Mouse (Mus musculus): ENCODE results near the gene Nt5dc3.

Gene Nt5dc3

GRCm38 (mm10) chr10:86814292-86815131, 35.7 kb downstream of the Nt5dc3 start:
- no peak for DNase-seq (ENCODE audit: low spot score in 2 of 2)

- no peak for DNase-seq (ENCODE audit: low spot score in 2 of 2)
Measured at GRCm38 (mm10) chr10:86815133-86815532, 36.3 kb downstream of the Nt5dc3 start.

DNA sequence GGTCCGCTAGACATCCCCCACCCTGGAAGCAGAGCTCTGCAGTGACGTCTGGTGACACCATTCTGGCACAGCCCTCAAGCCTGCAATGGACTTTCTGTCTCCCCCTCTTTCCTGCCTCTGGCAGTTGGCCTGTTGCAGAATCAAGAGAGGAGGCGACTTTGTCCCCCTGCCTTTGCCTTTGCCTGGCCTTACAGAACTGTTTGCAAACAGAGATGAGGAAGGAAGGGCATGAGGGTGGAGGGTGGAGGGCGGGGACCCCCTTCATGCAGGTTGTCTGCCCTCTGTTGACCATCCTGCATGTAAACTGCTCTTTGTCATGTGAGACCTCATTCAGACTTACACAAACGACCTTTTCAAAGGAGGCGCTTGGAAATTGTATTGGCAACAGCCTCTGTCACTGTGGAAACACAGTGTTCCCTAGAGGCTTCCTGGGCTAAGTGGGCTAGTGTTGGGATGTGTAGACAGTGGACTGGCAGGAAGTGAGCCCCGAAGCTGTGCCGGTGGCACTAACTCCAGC, 40.9 kb downstream of the Nt5dc3 start:
- no peak for DNase-seq (ENCODE audit: low spot score in 2 of 2)

GRCm38 (mm10) chr10:86821014-86821413, 42.2 kb downstream of the Nt5dc3 start:
- no peak for DNase-seq (ENCODE audit: low spot score in 2 of 2)

- no peak for DNase-seq (ENCODE audit: low spot score in 2 of 2)
Measured at GRCm38 (mm10) chr10:86824093-86824492, 45.3 kb downstream of the Nt5dc3 start.

DNA sequence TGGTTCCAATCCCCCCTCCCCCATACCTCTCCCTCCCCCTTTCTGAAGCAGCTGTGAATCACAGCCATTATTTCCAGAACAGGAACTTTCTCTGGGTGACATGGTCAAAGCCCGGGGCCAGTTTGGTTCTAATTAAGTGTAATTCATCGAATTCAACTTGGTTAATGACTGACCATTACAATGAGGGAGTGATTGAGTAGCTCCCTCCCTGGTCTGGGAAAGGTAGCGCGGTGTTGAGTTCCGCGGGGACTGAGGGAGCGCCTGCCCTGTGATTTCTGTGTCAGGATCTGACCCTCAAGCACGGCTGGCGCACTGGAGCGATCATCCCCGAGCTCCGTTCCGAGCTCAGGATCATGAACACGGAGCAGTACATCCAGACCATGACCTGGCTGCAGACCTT, 46.1 kb downstream of the Nt5dc3 start:
- no peak for DNase-seq (ENCODE audit: low spot score in 2 of 2)

GRCm38 (mm10) chr10:86825871-86826522, 47.2 kb downstream of the Nt5dc3 start:
- DNase-seq (ENCODE audit: low spot score in 2 of 2) = no peak

DNA sequence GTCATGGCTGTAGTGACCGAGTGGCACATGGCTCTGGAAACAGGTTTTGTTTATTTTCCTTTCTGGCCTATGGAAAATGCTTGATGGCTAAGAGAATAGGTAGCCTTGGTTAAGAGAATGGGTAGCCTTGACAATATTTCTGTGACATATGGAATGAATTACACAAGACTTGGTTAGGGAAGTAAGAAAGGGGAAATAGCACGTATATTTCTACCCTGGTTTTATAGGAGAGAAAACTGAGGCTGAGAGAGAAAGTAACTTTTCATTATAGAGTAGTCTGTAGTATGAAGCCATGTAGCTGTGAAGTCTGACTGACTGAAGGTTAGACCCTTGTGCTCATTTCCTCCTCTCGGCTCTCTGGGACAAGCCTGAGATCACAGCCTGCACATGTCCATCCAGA, 48.1 kb downstream of the Nt5dc3 start:
- DNase-seq (ENCODE audit: low spot score in 2 of 2) = no peak

- no peak for DNase-seq (ENCODE audit: low spot score in 2 of 2)
Measured at GRCm38 (mm10) chr10:86828221-86829135, 49.7 kb downstream of the Nt5dc3 start.

DNA sequence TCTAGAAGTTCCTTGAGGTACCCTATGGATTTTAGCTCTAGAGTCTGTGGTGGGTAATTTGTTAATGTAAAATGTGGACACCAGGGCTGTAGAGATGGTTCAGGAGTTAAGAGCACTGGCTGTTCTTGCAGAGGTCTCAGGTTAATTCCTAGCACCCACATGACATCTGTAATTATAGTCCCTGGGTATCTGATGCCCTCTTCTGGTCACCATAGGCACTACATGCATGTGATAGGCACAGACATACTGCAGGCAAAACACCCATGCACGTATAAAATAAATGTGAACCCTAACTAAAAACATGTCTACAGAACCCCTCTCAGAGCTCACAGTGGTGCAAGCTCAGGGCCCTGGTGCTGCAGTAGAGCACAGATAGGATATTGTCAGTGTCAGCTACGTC, 50.7 kb downstream of the Nt5dc3 start:
- DNase-seq (ENCODE audit: low spot score in 2 of 2) = no peak

- DNase-seq (ENCODE audit: low spot score in 2 of 2) = no peak
Measured at GRCm38 (mm10) chr10:86836784-86837183, 58.0 kb downstream of the Nt5dc3 start.

GRCm38 (mm10) chr10:86838827-86839226, 60.0 kb downstream of the Nt5dc3 start:
- no peak for DNase-seq (ENCODE audit: low spot score in 2 of 2)

- DNase-seq (ENCODE audit: low spot score in 2 of 2) = no peak
Measured at GRCm38 (mm10) chr10:86842659-86843058, 63.9 kb downstream of the Nt5dc3 start.

DNA sequence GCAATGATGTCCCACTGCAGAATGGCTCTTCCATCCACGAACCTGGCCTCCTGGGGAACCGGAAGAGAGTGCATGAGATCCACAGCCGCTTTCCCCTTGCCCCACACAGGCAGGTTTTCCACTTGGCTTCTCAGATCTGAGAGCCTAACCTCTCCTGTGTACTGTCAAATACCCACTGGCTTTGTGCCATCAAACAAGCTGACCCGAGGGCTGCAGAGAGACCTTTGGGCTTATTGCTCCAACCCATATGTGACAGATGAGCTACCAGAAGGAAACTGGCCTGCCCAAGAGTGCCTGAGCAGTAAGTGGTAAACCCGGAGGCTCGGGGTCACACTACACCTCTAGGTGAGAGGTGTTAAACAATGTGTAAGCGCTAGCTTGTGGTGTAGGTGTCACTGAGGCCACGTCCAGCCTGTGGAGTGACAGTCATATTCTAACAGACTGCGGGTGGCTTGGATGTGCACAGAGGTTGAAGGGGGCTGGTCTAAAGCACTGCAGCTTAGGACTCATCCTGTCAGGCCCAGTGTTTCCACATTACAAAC, 68.2 kb downstream of the Nt5dc3 start:
- DNase-seq (ENCODE audit: low spot score in 2 of 2) = no peak

GRCm38 (mm10) chr10:86849087-86849486, 70.3 kb downstream of the Nt5dc3 start:
- DNase-seq (ENCODE audit: low spot score in 2 of 2) = no peak

- no peak for DNase-seq (ENCODE audit: low spot score in 2 of 2)
Measured at GRCm38 (mm10) chr10:86849508-86849907, 70.7 kb downstream of the Nt5dc3 start.

- DNase-seq (ENCODE audit: low spot score in 2 of 2) = no peak
Measured at GRCm38 (mm10) chr10:86852160-86852559, 73.4 kb downstream of the Nt5dc3 start.

DNA sequence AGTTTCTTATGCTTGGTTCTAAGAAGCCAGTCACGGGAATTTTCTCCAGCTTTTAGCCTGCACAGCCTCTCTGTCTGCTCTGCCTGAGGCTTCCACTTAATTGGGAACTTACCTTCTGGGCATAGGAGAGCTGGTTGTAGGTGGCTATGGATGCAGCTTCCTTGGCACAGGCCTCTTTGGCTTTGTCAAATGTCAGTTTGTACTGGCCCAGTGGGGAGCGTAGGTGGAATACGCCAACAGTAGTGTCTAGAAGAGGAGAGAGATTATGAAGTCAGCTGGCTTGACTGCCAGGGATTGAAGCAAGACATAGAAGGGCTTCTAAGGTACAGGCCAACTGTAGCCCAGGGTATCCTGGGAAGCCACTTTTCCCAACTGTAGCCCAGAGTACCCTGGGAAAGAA, 74.6 kb downstream of the Nt5dc3 start:
- no peak for DNase-seq (ENCODE audit: low spot score in 2 of 2)

GRCm38 (mm10) chr10:86860396-86860795, 81.6 kb downstream of the Nt5dc3 start:
- no peak for DNase-seq (ENCODE audit: low spot score in 2 of 2)

DNA sequence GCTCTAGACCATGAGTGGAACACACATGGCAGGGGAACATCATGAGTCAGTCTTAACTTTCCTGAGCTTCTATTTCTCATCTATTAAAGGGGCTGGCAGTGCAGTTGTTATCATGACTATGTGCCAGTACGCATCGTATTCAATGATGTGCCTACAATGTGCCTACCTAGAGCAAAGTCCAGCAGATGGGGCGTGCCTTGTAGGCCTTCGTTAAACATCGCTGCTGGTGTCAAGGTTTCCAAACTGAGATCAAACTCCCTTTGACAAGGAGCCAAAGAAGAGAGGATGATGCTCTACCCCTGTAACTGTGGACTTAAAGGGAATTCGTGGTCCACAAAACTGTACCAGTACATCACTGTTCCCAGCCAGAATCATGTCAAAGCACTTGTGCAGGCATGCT, 83.7 kb downstream of the Nt5dc3 start:
- no peak for DNase-seq (ENCODE audit: low spot score in 2 of 2)

- DNase-seq (ENCODE audit: low spot score in 2 of 2) = no peak
Measured at GRCm38 (mm10) chr10:86863429-86863828, 84.6 kb downstream of the Nt5dc3 start.

GRCm38 (mm10) chr10:86872121-86872520, 93.3 kb downstream of the Nt5dc3 start:
- DNase-seq (ENCODE audit: low spot score in 2 of 2) = no peak
